ENCODE assay signal across 8 mouse cellular contexts in genomic region chr14:101608519-101609368, GRCm38 (mm10). TPM values are rescaled to one million over a fixed set of nuclear protein-coding genes. Genes with fewer than 3 reads are reported as not detected.
DNase-seq lines count a peak whose midpoint lies in the region; ATAC-seq and TF ChIP-seq lines count a peak whose summit lies in the region.

Gene Tbc1d4, minus strand, starts transcription at chr14:101609191.

- peaks cover 27% of the 10 kb centered on the region for H3K9me3 ChIP-seq in G1E (replicated peaks)
- H3K9me3 ChIP-seq in lung, postnatal 0 days (ENCODE audit: low read length), result no peaks in the 10 kb centered on the region

- TF ChIP-seq EP300 in lung, postnatal 0 days (IDR thresholded peaks at IDR 0.05), result no peak

- no peak for DNase-seq in G1E (ENCODE audit: low spot score)
- DNase-seq in cerebellum, adult 2 months, result peak; percentile 92
- DNase-seq in layer of hippocampus, postnatal 10 days (ENCODE audit: low spot score in 2 of 2), result peak; percentile 63 to 79
- DNase-seq in lung, postnatal 0 days (ENCODE audit: low spot score), result peak; percentile 94
- peak; percentile 68 for DNase-seq in ovary, postnatal 10 days (ENCODE audit: low spot score)
- peak; percentile 64 for DNase-seq in thymus, postnatal 14 days

- peak within 1 kb of the TSS; percentile 52 for H3K9ac ChIP-seq in lung, postnatal 0 days (replicated peaks; ENCODE audit: low read depth)

- no peaks in the 10 kb centered on the region for H3K36me3 ChIP-seq in G1E (replicated peaks)
- H3K36me3 ChIP-seq in lung, postnatal 0 days (ENCODE audit: insufficient read depth, low read length), result no peaks in the 10 kb centered on the region

- peaks cover 3% of the 10 kb centered on the region; the same call in 1 of the 2 replicates for H3K27me3 ChIP-seq in G1E (ENCODE audit: insufficient read depth, low read length)
- no peaks in the 10 kb centered on the region for H3K27me3 ChIP-seq in cerebellum, adult 2 months (ENCODE audit: control insufficient read depth, insufficient read depth, low read length)
- H3K27me3 ChIP-seq in lung, postnatal 0 days (replicated peaks; ENCODE audit: insufficient read depth, low read length), result no peaks in the 10 kb centered on the region

- no peak for TF ChIP-seq CTCF in G1E (IDR thresholded peaks at IDR 0.05; ENCODE audit: low read depth, low read length)
- peak; percentile 36; the same call in 1 of the 2 replicates for TF ChIP-seq CTCF in cerebellum, adult 2 months (IDR thresholded peaks at IDR 0.05; ENCODE audit: borderline replicate concordance, insufficient read depth, low read depth, low read length)
- TF ChIP-seq CTCF in lung, postnatal 0 days (IDR thresholded peaks at IDR 0.05), result peak; percentile 93

- no peaks in the 10 kb centered on the region for H3K4me1 ChIP-seq in G1E (ENCODE audit: insufficient read depth, low read depth, low read length)
- no peaks in the 10 kb centered on the region for H3K4me1 ChIP-seq in cerebellum, adult 2 months (ENCODE audit: control insufficient read depth, insufficient read depth, low read length)
- H3K4me1 ChIP-seq in lung, postnatal 0 days (ENCODE audit: insufficient read depth, low read depth, low read length), result no peaks in the 10 kb centered on the region

- peak within 1 kb of the TSS; percentile 37; the same call in 1 of the 2 replicates for H3K4me3 ChIP-seq in G1E (ENCODE audit: low read depth, low read length)
- peak within 1 kb of the TSS; percentile 67 for H3K4me3 ChIP-seq in cerebellum, adult 2 months (replicated peaks; ENCODE audit: insufficient read depth, low read depth, low read length)
- peak within 1 kb of the TSS; percentile 77 for H3K4me3 ChIP-seq in lung, postnatal 0 days (ENCODE audit: low read depth, low read length)

- no peak for ATAC-seq in G1E (ENCODE audit: extremely low read depth, insufficient number of reproducible peaks, low FRiP score, poor library complexity, severe bottlenecking)
- ATAC-seq in frontal cortex, adult (ENCODE audit: low TSS enrichment), result peak; percentile 88
- peak; percentile 95 to 97 for ATAC-seq in hematopoietic stem cell, adult 5-6 weeks (replicated peaks in 1 of 2; ENCODE audit: insufficient read depth in 1 of 2, low FRiP score in 2 of 2, low TSS enrichment in 1 of 2, low read depth in 1 of 2, poor library complexity in 2 of 2, severe bottlenecking in 2 of 2)
- peak; percentile 96 for ATAC-seq in lung, postnatal 0 days

- WGBS in cerebellum, adult 2 months, result under 1% methylated on average over 62 of the region's 62 CpGs
- WGBS in lung, postnatal 0 days, result under 1% methylated on average over 52 of the region's 62 CpGs

- H3K27ac ChIP-seq in cerebellum, adult 2 months (ENCODE audit: insufficient read depth, low read length), result peak within 1 kb of the TSS; percentile 60
- peak within 1 kb of the TSS; percentile 51; the same call in 1 of the 2 replicates for H3K27ac ChIP-seq in lung, postnatal 0 days (ENCODE audit: low read length)

- peak within 1 kb of the TSS; percentile 99 for H3K4me2 ChIP-seq in lung, postnatal 0 days (replicated peaks; ENCODE audit: low read depth, low read length)

- peak; percentile 66 for TF ChIP-seq POLR2A in cerebellum, adult 2 months (IDR thresholded peaks at IDR 0.05; ENCODE audit: borderline replicate concordance, insufficient read depth, low read length)

RNA-seq across cellular contexts. Expression of gene Tbc1d4, which starts in this region (rescaled TPM):
- total RNA-seq in G1E (2014; fragmentation: Nextera tagmentation) (not detected in 2 replicates), G1E (2017) (0.17 and 0.33 TPM in 2 replicates)
- polyA plus RNA-seq in G1E (2012), result not detected in 2 replicates
- polyA plus RNA-seq in cerebellum, adult 2 months (2012; rRNA removed), result 35.9 and 42.6 TPM in 2 replicates
- 23.2 and 24.1 TPM in 2 replicates for total RNA-seq in hematopoietic stem cell, adult 5-6 weeks (2017)
- 1 to 10 TPM; 8.0 to 8.1 TPM for total RNA-seq in layer of hippocampus, postnatal 10 days (2021)
- 8.5 and 11.6 TPM in 2 replicates for polyA plus RNA-seq in lung, postnatal 0 days (2015; fragmentation: Nextera tagmentation; extraction: Ambion mirVana)

Comparison
In these comparisons a context has a peak if more than half of its experiments do, and no peak if none do; other contexts are left out.
1. RNA of gene Tbc1d4 (total RNA-seq): 23.2 to 24.1 TPM in hematopoietic stem cell, adult 5-6 weeks and 8.0 to 8.1 TPM in layer of hippocampus, postnatal 10 days; 0.17 to 0.33 TPM in G1E; every median in the first group is over 4 times any median in the second.
2. Peak in every context shown above with its lines, with median percentiles within 50 percentile points of each other: H3K4me3 ChIP-seq.